Mouse (Mus musculus): Measurements from ENCODE around the gene Triap1.

GRCm38 (mm10) chr5:115312816-115313667 is 28.0 kb upstream of the Triap1 start:
- TF ChIP-seq CTCF (IDR thresholded peaks at IDR 0.05; ENCODE audit: low read depth) = no peak
- TF ChIP-seq EP300 (optimal IDR thresholded peaks at IDR 0.05) = no peak
